Mouse (Mus musculus): ENCODE data around the gene Slf2. TPM values are rescaled to one million over a fixed set of nuclear protein-coding genes. Genes with fewer than 3 reads are reported as not detected.

Gene Slf2
- polyA plus RNA-seq, 1 experiment from 2014 or later: 56.3 TPM

- WGBS: under 1% methylated on average over 27 of the region's 27 CpGs
- H3K27me3 ChIP-seq (replicated peaks; ENCODE audit: low read depth, poor library complexity, severe bottlenecking): no peaks in the 10 kb centered on the region
- peak overlapping the region; percentile 98 for H3K27ac ChIP-seq (replicated peaks)
- H3K4me1 ChIP-seq: peaks cover 84% of the 10 kb centered on the region
- H3K36me3 ChIP-seq (replicated peaks): peaks cover 32% of the 10 kb centered on the region
- peak; percentile 90 for DNase-seq (ENCODE audit: low spot score)
- H3K4me3 ChIP-seq: peak overlapping the region; percentile 87
- no peaks in the 10 kb centered on the region for H3K9me3 ChIP-seq
These were observed 86.3 kb downstream of the Slf2 start for GRCm38 (mm10) chr19:45017216-45017771.

GRCm38 (mm10) chr19:45017909-45018308 lies 87.0 kb downstream of the Slf2 start:
- Histone ChIP-seq H3K27ac (replicated peaks) (peak overlapping the region; percentile 98), H3K9me3 (no peaks in the 10 kb centered on the region), H3K4me3 (peak overlapping the region; percentile 87), H3K36me3 (replicated peaks) (peaks cover 34% of the 10 kb centered on the region), H3K4me1 (peaks cover 78% of the 10 kb centered on the region), H3K27me3 (replicated peaks; ENCODE audit: low read depth, poor library complexity, severe bottlenecking) (no peaks in the 10 kb centered on the region)
- DNase-seq (ENCODE audit: low spot score): peak; percentile 92
- under 1% methylated on average over 48 of the region's 48 CpGs for WGBS

DNA sequence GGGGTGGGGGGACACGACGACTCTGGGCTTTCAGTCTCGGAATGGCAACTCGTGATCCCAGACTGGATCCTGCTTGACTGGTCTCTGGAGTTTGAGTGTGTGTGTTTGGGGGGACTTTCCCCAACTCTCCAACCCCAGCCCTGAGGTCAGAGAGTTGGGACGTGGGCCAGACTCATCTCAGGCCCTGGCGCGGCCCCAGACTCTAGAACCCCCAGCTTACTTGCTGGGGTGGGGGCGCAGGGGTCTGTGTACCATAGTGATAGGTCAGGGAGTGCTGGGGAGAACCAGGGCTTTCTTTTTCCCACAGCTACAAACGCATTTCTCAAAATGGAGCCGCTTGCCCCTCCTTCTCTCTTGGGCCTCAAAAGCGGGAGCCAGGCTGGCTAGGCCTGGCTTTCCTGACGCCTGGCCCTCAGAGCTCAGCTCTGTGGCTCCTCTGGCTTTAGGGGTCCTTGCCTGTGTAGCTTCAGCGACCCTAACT lies 87.4 kb downstream of the Slf2 start:
- peak overlapping the region; percentile 98 for H3K27ac ChIP-seq (replicated peaks)
- peaks cover 37% of the 10 kb centered on the region for H3K36me3 ChIP-seq (replicated peaks)
- under 1% methylated on average over 13 of the region's 13 CpGs for WGBS
- no peaks in the 10 kb centered on the region for H3K27me3 ChIP-seq (replicated peaks; ENCODE audit: low read depth, poor library complexity, severe bottlenecking)
- peak overlapping the region; percentile 87 for H3K4me3 ChIP-seq
- no peaks in the 10 kb centered on the region for H3K9me3 ChIP-seq
- peaks cover 74% of the 10 kb centered on the region for H3K4me1 ChIP-seq
- DNase-seq (ENCODE audit: low spot score): peak; percentile 56

DNA sequence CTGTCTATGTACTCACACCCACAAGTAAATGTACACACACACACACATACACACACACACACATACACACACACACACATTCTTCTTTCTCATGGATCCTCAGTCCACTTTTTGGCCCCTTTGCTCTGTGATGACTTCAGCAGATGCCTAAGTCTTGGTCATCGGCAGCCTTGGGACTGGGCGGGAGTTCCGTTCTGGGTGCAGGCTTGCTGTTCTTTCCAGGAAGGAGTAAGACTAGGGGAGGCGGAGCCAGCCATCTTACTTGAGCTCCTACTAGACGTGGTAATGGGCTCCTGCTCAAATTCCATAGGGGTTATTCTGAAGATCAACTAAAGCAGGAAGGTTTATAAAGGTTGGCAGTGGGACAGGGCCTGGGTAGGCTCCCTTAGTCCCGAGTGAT lies 89.4 kb downstream of the Slf2 start:
- WGBS: 73% methylated on average over 6 of the region's 6 CpGs
- peak overlapping the region; percentile 87; the same call in 1 of the 2 replicates for H3K4me3 ChIP-seq
- H3K9me3 ChIP-seq: no peaks in the 10 kb centered on the region
- H3K27ac ChIP-seq (replicated peaks): peak overlapping the region; percentile 19; the same call in 1 of the 2 replicates
- peaks cover 62% of the 10 kb centered on the region for H3K4me1 ChIP-seq
- no peaks in the 10 kb centered on the region for H3K27me3 ChIP-seq (replicated peaks; ENCODE audit: low read depth, poor library complexity, severe bottlenecking)
- H3K36me3 ChIP-seq (replicated peaks): peaks cover 56% of the 10 kb centered on the region
- no peak for DNase-seq (ENCODE audit: low spot score)

DNA sequence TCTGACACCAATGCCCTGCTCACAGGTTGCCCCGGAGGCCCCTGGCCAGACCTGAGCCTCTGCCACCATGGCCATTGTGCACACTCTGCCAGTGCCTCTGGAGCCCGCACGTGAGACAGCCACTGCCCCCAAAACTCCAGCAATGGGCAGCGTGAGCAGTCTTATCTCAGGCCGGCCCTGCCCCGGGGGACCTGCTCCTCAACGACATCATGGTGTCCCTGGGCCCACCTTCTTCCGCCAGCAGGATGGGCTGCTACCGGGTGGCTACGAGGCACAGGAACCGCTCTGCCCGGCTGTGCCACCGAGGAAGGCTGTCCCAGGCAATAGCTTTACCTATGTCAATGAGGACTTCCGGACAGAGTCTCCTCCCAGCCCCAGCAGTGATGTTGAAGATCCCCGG lies 90.4 kb downstream of the Slf2 start:
- no peaks in the 10 kb centered on the region for H3K9me3 ChIP-seq
- peak overlapping the region; percentile 28 for H3K4me3 ChIP-seq
- no peaks in the 10 kb centered on the region for H3K27me3 ChIP-seq (replicated peaks; ENCODE audit: low read depth, poor library complexity, severe bottlenecking)
- H3K36me3 ChIP-seq (replicated peaks): peaks cover 66% of the 10 kb centered on the region
- 0 out of 2 replicates have a peak overlapping the region, but pooled peaks have one; percentile 19 for H3K27ac ChIP-seq (replicated peaks)
- 92% methylated on average over 15 of the region's 15 CpGs for WGBS
- peaks cover 59% of the 10 kb centered on the region for H3K4me1 ChIP-seq
- DNase-seq (ENCODE audit: low spot score): no peak

DNA sequence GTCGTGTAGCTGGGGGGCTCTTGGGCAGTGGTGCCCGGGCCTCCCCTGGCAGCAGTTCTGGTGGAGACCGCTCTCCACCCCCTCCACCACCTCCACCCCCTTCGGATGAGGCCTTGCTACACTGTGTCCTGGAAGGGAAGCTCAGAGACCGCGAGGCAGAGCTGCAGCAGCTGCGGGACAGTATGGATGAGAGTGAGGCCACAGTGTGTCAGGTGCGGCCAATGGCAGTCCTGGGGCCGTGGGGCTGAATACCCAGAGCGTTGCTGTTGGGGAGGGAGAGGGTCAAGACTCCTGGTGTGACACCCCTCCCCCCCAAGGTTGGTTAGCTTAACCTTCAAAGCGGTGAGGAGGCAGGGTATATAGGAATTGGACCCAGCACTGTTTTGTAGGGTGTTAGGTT lies 93.0 kb downstream of the Slf2 start:
- Histone ChIP-seq H3K36me3 (replicated peaks) (peaks cover 93% of the 10 kb centered on the region), H3K9me3 (no peaks in the 10 kb centered on the region), H3K27me3 (replicated peaks; ENCODE audit: low read depth, poor library complexity, severe bottlenecking) (no peaks in the 10 kb centered on the region), H3K4me3 (no peak overlapping the region), H3K27ac (replicated peaks) (no peak overlapping the region), H3K4me1 (peaks cover 64% of the 10 kb centered on the region)
- DNase-seq (ENCODE audit: low spot score): peak; percentile 9
- WGBS: 87% methylated on average over 11 of the region's 11 CpGs

DNA sequence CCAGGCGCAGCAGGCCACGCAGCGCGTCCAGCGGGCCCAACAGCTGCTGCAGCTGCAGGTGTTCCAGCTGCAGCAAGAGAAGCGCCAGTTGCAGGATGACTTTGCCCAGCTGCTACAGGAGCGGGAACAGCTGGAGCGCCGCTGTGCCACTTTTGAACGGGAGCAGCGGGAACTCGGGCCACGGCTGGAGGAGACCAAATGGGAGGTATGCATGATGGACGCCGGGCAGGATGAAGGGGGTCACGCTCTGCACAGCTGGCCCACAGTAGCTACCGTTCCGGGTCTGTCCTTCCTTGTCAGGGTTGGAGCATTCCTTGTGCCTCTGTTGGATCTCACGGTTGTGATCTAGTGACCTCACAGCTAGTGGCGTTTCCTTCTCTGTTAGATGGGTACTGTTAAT lies 93.8 kb downstream of the Slf2 start:
- Histone ChIP-seq H3K36me3 (replicated peaks) (peaks cover 98% of the 10 kb centered on the region), H3K4me1 (peaks cover 62% of the 10 kb centered on the region), H3K27ac (replicated peaks) (no peak overlapping the region), H3K4me3 (no peak overlapping the region), H3K27me3 (replicated peaks; ENCODE audit: low read depth, poor library complexity, severe bottlenecking) (no peaks in the 10 kb centered on the region), H3K9me3 (no peaks in the 10 kb centered on the region)
- WGBS: 93% methylated on average over 20 of the region's 20 CpGs
- DNase-seq (ENCODE audit: low spot score): peak; percentile 16

DNA sequence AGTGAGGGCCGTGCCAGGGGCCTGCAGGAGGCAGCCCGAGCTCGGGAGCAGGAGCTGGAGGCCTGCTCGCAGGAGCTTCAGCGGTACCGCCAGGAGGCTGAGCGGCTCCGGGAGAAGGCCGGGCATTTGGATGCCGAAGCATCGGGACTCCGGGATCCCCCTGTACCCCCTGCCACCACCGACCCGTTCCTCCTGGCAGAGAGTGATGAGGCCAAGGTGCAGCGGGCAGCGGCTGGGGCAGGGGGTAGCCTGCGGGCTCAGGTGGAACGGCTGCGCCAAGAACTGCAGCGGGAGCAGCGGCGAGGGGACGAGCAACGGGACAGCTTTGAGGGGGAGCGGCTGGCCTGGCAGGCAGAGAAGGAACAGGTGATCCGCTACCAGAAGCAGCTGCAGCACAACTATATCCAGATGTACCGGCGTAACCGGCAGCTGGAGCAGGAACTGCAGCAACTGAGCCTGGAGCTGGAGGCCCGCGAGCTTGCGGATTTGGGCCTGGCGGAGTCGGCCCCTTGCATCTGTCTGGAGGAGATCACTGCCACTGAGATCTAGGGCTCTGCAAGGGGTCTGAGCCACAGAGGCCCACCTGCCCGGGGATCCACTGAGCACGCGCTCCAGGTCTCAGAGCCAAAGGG lies 95.1 kb downstream of the Slf2 start:
- H3K4me1 ChIP-seq: peaks cover 62% of the 10 kb centered on the region
- DNase-seq (ENCODE audit: low spot score): peak; percentile 53
- H3K27ac ChIP-seq (replicated peaks): 0 out of 2 replicates have a peak overlapping the region, but pooled peaks have one; percentile 4
- H3K9me3 ChIP-seq: no peaks in the 10 kb centered on the region
- H3K4me3 ChIP-seq: 0 out of 2 replicates have a peak overlapping the region, but pooled peaks have one; percentile 5
- H3K27me3 ChIP-seq (replicated peaks; ENCODE audit: low read depth, poor library complexity, severe bottlenecking): no peaks in the 10 kb centered on the region
- 91% methylated on average over 37 of the region's 37 CpGs for WGBS
- H3K36me3 ChIP-seq (replicated peaks): peaks cover 87% of the 10 kb centered on the region

GRCm38 (mm10) chr19:45026958-45027670 lies 96.2 kb downstream of the Slf2 start:
- Histone ChIP-seq H3K9me3 (no peaks in the 10 kb centered on the region), H3K27me3 (replicated peaks; ENCODE audit: low read depth, poor library complexity, severe bottlenecking) (no peaks in the 10 kb centered on the region), H3K27ac (replicated peaks) (no peak overlapping the region), H3K4me1 (peaks cover 61% of the 10 kb centered on the region), H3K4me3 (no peak overlapping the region), H3K36me3 (replicated peaks) (peaks cover 77% of the 10 kb centered on the region)
- WGBS: 80% methylated on average over 6 of the region's 6 CpGs
- no peak for DNase-seq (ENCODE audit: low spot score)

DNA sequence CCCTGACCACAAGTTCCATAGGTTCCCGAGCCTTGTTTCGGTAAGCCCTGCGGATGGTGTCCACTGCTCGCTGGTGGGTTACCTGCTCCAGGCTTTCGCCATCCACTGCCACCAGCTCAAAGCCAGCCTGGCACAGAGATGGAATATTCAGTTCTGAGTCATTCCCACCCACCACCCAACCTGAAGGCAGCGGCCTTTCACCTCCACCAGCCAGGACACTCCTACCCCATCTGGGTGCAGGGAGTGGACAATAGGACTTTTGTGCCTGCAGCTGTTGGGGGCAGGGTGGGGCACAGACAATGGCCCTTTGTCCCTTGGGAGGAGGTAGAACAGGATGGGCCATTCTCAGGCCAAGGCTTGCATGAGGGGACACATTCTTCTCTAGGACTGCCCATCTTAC lies 96.9 kb downstream of the Slf2 start:
- no peaks in the 10 kb centered on the region for H3K9me3 ChIP-seq
- H3K27me3 ChIP-seq (replicated peaks; ENCODE audit: low read depth, poor library complexity, severe bottlenecking): 0 out of 2 replicates have a peak, but pooled peaks cover under 1% of the 10 kb centered on the region
- H3K36me3 ChIP-seq (replicated peaks): peaks cover 69% of the 10 kb centered on the region
- WGBS: 74% methylated on average over 6 of the region's 6 CpGs
- H3K27ac ChIP-seq (replicated peaks): 0 out of 2 replicates have a peak overlapping the region, but pooled peaks have one; percentile 25
- H3K4me3 ChIP-seq: no peak overlapping the region
- DNase-seq (ENCODE audit: low spot score): no peak
- peaks cover 63% of the 10 kb centered on the region for H3K4me1 ChIP-seq

- peak overlapping the region; percentile 3; the same call in 1 of the 2 replicates for H3K4me3 ChIP-seq
- 65% methylated on average over 19 of the region's 19 CpGs for WGBS
- H3K27me3 ChIP-seq (replicated peaks; ENCODE audit: low read depth, poor library complexity, severe bottlenecking): 0 out of 2 replicates have a peak, but pooled peaks cover 4% of the 10 kb centered on the region
- H3K27ac ChIP-seq (replicated peaks): peak overlapping the region; percentile 25; the same call in 1 of the 2 replicates
- H3K9me3 ChIP-seq: no peaks in the 10 kb centered on the region
- DNase-seq (ENCODE audit: low spot score): no peak
- H3K4me1 ChIP-seq: peaks cover 66% of the 10 kb centered on the region
- peaks cover 60% of the 10 kb centered on the region for H3K36me3 ChIP-seq (replicated peaks)
These were observed 97.8 kb downstream of the Slf2 start for GRCm38 (mm10) chr19:45028746-45029145.

DNA sequence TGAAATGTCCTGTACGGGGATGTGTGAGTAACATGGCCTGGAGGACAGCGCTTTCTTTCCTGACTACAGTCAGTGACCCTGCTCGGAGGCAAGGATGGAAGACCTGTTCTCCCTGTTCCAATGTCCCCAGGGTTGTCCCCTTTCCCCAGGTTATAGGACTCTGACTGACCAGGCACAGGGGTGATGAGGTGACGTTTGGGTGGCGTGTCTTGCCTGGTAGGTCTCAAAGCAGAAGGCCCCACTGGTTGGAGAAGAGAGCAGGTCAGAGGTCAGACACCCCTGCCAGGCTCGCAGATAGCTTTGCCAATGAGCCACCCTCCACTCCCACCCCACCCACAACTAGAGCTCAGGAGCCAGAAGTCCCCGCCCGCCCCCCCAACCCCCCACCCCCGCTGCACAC lies 98.6 kb downstream of the Slf2 start:
- no peaks in the 10 kb centered on the region for H3K9me3 ChIP-seq
- no peak for DNase-seq (ENCODE audit: low spot score)
- H3K27me3 ChIP-seq (replicated peaks; ENCODE audit: low read depth, poor library complexity, severe bottlenecking): 0 out of 2 replicates have a peak, but pooled peaks cover 4% of the 10 kb centered on the region
- 54% methylated on average over 9 of the region's 9 CpGs for WGBS
- H3K4me3 ChIP-seq: no peak overlapping the region
- peaks cover 67% of the 10 kb centered on the region for H3K4me1 ChIP-seq
- peaks cover 52% of the 10 kb centered on the region for H3K36me3 ChIP-seq (replicated peaks)
- peak overlapping the region; percentile 40 for H3K27ac ChIP-seq (replicated peaks)

Measured in embryonic facial prominence, embryonic 10.5 days (tissue).